In genomic region chr17:28725783-28726182, GRCm38 (mm10) we compare ENCODE assay signal across 19 mouse cellular contexts. TPM values are rescaled to one million over a fixed set of nuclear protein-coding genes. Genes with fewer than 3 reads are reported as not detected.
"Had no signal": no experiment of that assay in that cellular context is flagged by ENCODE, and none has a peak within 500 bp of the region (broad histone marks: within the 10 kb centered on the region; RNA-seq: fewer than 3 reads in every experiment).

Gene AC170998.1, plus strand, starts transcription at chr17:28726083.

- H3K27me3 ChIP-seq: lung, embryonic 15.5 days; megakaryocyte, embryonic 14.5 days; midbrain, embryonic 13.5 days; midbrain, embryonic 15.5 days; neural tube, embryonic 12.5 days; stomach, embryonic 15.5 days had no signal

- ATAC-seq: liver, postnatal 0 days; lung, postnatal 0 days; midbrain, embryonic 13.5 days; midbrain, embryonic 15.5 days had no signal

- DNase-seq: liver, postnatal 0 days; lung, adult 2 months; lung, postnatal 14 days; lung, postnatal 36 days; retina, postnatal 1 day; right cerebral cortex, adult 18-20 months; right cerebral cortex, postnatal 14 days; thymus, adult 2 months; thymus, postnatal 25 days; thymus, postnatal 4 days had no signal

RNA-seq across cellular contexts. Expression of gene AC170998.1, which starts in this region (rescaled TPM):
- total RNA-seq: monocyte, adult 5-6 weeks had no signal
- polyA plus RNA-seq: testis, adult 2 months had no signal
